Mouse (Mus musculus): ENCODE measurements around the gene Tnfaip8l2. TPM values are rescaled to one million over a fixed set of nuclear protein-coding genes. Genes with fewer than 3 reads are reported as not detected.

Tnfaip8l2 gene
- total RNA-seq (2021) = 1 to 10 TPM; 2.3 to 3.0 TPM
- long read RNA-seq, experiment 1, partial matches to known transcripts = 0 of 2 reads
- long read RNA-seq, experiment 1, other reads (novel, unspliced or antisense) = 2 of 2 reads
- long read RNA-seq, experiment 2, partial matches to known transcripts = 0 of 1 reads
- long read RNA-seq, experiment 2, other reads (novel, unspliced or antisense) = 0 of 1 reads

DNA sequence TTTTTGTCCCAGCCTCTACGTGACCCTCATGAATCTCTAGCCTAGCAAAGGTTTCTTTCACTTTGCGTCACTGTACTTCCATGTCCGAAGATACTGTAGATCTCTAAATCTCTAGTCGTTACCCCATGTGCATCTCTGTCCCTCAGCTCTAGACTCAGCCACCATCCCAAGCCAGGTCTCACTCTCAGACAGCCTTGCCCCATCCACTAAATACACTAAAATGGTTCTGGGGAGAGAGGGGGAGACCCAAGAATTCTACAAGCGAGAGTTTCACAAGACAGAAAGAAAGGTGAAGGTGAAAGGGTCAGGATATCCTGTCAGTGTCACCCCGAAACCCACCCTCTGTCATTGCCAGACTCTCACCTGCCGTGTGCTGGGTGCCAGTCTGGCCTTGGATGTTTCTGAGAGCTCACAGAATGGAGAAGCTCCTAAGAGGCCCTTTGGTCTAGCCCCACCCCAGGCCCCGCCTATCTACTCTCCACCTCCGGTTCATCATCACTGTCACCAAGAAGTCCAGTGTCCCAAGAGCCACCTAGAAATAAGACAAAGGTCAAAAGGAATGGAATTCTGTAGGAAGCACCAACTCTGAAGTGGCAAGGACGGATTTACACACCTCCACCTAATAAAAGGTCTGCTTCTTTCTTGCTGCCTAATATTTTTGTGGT, at the start of gene Tnfaip8l2:
TSS of gene Tnfaip8l2 (minus strand) at position 409 of the 665 bp plus-strand sequence.
- no peak for DNase-seq (ENCODE audit: low spot score in 2 of 2)

DNA sequence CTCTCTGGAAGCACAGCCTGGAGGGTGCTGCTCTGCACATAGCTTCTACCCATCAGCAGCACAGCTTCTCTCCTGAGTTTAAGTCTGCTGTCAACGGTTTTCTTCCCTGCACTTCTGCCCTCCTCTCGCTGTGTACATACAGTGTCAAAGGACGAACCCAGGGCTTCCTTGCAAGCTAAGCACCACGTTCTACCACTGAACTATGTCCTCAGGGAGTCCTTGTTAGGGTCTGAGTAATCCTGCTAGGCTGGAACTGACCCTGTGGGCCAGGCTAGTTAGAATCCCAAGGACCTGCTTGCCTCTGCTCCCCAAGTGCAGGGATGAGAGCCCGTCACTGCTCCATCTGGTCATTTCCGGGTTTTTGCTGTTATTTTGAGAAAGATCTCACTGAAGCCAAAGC, 44.7 kb upstream of the Tnfaip8l2 start:
- DNase-seq (ENCODE audit: low spot score in 2 of 2) = no peak

DNA sequence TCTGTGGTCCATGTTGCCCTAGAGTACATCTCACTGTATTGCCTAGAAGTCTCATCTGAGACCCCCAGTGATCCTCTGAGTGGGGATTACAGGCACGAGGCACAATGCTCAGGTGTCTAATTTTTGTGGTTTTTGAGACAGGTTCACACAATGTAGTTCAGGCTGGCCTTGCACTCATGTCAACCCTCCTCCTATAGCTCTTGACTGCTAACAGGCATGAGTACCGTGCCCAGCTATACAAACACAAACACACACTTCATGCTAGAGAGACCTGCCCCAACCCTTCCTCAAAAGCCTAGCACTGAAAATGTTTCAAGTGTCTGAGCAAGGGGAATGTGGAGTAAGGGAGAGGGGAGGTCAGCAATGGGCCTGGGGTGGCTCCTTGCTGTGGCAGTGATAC, 43.9 kb upstream of the Tnfaip8l2 start:
- DNase-seq (ENCODE audit: low spot score in 2 of 2) = no peak

DNA sequence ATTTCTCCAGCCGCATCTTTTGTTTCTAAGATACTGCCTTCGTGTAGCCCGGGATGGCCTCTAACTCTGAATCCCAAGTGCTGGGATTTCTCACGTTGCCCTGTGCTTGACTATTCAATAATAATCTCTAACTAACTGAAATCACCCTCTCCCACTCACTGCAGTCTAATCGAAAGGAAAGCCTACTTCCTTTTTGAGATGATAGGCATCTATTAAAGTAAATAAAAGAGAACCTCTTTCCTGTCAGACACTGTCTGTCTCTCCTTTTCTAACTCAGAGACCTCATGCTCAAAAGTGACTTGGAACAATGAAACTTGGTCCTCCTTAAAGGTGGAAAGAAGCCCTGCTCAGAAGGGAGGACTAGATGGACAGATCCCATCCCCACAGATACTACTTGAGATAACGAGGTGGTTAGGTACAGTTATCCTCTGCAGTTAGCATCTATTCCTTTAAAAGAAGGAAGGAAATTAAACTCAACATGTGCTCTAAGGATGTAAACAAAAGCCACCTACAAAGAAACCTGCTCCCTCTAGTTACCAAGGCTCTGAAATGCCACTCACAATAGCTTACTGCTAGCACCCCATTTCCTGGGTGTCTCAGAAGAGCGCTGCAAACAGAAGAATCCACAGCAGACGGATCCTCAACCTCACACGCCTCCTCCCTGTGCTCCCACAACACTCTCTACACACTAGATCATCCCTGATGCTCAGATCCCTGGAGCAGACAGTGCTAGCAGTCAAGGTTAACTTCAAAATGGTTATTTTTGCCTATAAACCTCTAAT, 42.8 kb upstream of the Tnfaip8l2 start:
- DNase-seq (ENCODE audit: low spot score in 2 of 2) = no peak

DNA sequence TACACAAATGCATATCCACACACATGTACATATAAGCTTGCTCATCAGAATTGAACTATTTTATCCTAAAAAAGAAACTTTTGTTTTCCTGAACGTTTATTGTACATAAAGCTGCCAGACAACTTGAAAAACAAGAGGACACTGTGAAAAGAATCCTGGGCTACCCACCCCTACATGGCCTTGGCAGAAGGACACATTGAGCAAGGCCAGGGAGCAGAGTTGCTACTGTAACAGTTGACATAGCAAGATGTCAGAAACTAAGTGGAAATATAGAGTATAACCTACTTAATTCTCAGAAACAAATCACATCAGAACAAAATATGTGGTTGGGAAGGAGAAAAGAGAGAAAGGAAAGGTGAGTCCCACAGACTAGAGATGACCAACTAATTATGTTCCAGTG, 39.7 kb upstream of the Tnfaip8l2 start:
- DNase-seq (ENCODE audit: low spot score in 2 of 2) = no peak

DNA sequence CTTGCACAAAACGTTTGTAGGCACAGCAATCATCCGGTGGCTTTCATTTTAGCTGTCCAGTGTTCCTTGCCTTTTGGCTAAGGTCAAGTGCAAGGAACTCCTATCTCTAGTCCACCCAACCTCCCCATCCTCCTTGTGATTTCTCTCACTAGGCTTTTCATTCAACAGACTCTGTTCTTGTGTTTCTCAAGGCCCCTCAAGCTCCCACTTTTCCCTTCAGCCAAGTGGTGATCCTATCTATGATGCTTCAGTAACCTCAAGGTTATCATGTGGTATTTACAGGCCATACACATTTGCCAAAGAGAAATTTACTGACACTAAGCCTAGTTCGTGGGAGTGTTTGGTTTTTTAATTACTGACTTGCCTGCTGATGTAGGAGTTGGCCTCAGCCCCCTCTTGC, 37.7 kb upstream of the Tnfaip8l2 start:
- DNase-seq (ENCODE audit: low spot score in 2 of 2) = no peak

DNA sequence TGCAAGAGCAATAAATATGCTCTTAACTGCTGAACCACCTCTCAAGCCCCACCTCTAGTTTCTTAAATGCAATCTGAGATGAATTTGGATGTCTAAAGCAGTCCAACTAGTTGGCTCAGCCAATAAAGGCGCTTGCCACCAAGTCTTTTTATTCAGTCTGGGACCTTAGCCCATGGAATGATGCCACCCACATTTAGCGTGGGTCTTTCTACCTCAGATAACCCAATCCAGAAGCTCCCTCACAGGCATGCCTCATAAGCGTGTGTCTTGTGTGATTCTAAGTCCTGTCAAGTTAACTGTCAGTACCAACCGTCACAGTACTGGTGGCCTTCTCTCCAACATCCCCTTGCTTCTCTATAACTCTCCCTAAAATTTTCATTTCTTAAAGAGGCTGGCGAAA, 36.8 kb upstream of the Tnfaip8l2 start:
- no peak for DNase-seq (ENCODE audit: low spot score in 2 of 2)

DNA sequence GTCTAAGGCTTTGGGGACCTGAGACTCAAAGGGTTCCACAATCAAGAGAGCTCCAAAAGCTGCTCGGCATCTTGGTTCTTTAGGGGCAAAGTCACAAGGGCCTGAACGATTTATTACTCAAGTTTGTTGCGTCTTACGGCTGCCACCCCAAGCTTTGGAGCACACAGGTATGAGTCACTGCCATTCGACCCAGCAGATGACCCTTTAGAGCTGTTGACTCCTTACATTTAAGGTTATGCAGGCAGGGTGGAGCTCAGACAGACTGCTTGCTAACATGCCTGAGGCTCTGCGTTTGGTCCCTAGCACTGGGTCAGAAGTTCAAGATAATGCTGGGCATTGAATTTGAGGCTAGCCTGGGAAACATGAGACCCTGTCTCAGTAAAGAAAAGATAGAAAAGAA, 35.4 kb upstream of the Tnfaip8l2 start:
- no peak for DNase-seq (ENCODE audit: low spot score in 2 of 2)

DNA sequence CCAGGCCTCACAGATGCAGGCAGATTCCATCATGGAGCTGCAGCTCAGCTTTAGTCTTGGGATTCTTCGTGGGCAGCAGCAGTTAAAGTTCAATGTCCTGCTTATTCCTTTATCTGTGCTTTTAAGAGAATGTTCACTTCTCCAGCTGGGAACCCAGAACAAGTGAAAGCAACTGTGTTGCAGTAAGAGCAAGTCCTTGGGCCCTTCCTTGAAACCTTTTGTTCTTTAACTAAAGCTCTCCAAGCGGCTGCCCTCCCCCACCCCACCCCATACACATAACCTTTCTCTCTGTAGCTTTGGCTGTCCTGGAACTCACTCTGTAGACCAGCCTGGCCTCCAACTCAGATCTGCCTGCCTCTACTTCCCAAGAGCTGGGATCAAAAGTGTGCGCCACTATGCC, 34.3 kb upstream of the Tnfaip8l2 start:
- no peak for DNase-seq (ENCODE audit: low spot score in 2 of 2)

DNA sequence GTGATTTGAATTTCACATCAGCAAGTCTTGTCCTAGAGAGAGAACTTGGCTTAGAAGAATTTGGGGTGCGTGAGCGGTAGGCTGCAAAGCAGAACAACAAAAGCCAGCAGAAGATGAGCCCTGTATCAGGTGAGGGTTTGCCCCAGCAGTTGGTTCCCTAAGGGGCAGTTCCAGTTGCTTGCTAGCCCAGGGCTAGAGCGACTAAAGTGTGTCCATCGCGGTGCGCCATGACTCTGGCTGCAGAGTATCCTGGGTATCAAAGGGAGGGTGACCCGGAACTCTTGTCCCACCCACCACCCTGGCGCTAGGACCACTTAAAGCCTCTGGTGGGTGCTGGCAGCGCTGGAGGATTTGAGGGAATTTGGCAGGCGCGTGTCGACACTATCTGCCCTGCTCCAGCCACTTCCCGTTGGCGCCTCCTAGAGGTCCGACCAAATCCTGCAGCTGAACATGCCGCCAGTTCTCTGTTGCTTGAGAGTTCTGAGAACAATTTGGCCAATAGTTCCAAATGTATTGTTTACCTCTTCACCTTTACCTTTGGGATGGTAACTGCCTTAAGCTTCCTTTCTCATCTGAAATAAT, 31.9 kb upstream of the Tnfaip8l2 start:
- DNase-seq (ENCODE audit: low spot score in 2 of 2) = peak; percentile 75 to 81

DNA sequence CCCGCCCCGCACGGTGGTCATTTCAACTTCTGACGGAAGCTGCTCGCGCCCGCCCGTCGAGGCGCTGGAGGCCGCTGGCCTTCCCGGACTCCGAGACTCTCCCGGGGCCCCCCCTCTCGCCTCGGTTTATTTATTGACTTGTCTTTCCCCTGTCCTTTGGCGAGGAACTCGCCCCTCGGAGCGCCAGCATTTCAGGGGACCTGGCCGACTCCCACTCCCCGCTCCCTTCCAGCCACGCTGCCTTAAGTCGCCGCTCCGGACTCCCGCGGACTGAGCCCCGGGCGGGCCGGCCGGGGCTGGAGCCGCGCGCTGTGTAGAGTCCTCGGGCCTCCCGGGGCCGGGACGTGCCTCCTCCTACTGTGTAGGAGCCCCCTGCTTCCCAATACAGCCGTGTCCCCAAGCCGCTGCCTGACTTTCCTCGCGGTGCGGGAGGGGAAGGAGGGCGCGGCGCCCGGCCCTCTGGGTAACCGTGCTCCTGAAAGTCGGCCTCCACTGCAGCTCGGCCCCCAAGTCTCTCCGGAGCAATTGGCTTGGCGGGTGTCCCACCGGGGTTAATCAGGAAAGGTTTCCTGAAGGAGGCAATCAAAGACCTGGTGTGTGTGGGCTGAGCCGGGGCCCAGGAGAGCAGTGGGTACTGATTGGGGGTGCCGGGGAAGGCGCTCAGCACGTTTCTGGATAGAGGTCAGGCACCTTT, 31.2 kb upstream of the Tnfaip8l2 start:
- peak in 1 of 2 experiments; percentile 36 for DNase-seq (ENCODE audit: low spot score in 2 of 2)

DNA sequence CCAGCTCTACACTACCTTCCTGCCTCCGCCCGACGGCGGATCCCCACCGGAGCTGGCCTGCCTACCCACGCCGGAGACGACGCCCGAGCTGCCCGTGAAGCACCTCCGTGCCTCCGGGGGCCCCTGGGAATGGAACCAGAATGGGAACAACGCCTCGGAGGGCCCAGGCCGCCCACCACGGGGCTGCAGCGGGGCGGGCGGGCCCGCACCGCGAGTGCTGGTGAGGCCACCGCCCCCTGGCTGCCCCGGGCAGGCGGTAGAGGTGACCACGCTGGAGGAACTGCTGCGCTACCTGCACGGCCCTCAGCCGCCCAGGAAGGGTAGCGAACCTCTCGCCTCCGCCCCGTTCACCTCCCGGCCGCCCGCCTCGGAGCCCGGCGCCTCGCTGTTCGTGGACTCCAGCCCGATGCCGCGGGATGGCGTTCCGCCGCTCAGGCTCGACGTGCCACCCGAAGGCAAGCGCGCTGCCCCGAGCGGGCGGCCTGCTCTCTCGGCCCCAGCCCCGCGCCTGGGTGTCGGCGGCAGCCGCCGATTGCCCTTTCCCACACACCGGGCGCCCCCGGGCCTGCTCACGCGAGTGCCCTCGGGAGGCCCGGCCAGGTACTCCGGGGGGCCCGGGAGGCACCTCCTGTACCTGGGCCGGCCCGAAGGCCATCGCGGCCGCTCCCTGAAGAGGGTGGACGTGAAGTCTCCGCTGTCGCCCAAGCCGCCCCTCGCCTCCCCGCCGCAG, 30.5 kb upstream of the Tnfaip8l2 start:
- DNase-seq (ENCODE audit: low spot score in 2 of 2) = no peak

DNA sequence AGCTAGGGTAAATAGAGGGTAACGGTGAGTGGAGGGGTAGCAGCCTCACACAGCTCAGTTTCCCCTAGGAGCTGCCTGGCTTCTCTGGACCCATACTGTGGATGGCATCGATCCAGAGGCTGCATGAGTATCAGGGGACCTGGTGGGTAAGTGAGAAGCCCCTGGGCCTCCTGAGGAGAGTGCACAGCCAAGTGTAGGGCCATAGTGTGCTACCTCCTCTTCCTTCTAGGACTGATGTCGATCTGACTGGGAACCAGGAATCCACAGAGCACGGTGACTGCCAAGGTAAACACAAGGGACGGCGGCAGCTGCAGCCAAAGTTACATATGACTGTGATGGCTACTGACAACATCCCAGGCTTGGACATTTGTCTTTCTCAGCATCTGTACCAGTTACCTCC, 28.9 kb upstream of the Tnfaip8l2 start:
- DNase-seq (ENCODE audit: low spot score in 2 of 2) = no peak

DNA sequence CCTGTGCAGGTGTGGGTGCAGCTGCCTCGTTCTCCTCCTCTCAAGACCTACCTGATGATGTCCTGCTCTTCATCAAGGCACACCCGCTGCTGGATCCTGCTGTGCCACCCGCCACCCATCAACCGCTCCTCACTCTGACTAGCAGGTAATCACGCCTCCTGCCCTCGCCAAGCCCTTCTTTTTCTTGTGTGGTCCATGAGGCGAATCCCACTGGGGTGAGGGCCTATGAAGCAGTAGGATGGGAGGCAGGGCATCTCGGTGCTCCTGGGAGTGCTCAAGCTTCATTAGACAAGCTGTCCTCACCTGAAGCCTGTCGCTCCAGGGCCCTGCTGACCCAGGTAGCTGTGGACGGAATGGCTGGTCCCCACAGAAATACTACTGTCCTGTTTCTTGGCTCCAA, 27.8 kb upstream of the Tnfaip8l2 start:
- DNase-seq (ENCODE audit: low spot score in 2 of 2) = no peak

DNA sequence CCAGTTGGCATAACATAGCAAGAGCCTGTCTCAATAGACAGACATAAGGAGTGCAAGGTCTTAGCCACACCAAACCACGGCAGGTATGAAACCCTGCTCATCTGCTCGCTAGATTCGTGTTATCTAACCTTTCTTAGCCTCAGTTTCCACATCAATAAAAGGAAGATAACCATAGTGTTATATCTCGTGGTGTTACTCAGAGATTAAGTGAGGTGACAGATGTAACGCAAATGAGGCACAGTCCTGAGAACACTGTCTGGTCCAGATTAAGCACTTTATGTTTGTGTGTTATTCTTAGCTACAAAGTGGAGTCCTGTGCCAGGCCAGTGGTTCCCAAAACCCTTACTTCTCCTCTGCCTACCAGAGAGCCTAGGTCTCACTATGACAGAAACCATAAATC, 22.7 kb upstream of the Tnfaip8l2 start:
- DNase-seq (ENCODE audit: low spot score in 2 of 2) = no peak

DNA sequence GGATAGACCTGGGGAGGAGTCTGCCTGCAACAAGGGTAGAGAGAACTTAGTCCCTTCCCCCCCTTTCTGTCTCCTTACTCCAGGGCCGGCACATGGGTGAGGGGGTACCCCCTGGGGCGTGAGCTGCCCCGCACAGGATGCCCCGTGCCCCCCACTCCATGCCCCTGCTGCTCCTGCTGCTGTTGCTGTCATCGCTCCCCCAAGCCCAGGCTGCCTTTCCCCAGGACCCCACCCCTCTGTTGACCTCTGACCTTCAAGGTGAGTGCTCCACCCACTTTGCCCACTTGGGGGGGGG, 22.0 kb upstream of the Tnfaip8l2 start:
- DNase-seq (ENCODE audit: low spot score in 2 of 2) = no peak

DNA sequence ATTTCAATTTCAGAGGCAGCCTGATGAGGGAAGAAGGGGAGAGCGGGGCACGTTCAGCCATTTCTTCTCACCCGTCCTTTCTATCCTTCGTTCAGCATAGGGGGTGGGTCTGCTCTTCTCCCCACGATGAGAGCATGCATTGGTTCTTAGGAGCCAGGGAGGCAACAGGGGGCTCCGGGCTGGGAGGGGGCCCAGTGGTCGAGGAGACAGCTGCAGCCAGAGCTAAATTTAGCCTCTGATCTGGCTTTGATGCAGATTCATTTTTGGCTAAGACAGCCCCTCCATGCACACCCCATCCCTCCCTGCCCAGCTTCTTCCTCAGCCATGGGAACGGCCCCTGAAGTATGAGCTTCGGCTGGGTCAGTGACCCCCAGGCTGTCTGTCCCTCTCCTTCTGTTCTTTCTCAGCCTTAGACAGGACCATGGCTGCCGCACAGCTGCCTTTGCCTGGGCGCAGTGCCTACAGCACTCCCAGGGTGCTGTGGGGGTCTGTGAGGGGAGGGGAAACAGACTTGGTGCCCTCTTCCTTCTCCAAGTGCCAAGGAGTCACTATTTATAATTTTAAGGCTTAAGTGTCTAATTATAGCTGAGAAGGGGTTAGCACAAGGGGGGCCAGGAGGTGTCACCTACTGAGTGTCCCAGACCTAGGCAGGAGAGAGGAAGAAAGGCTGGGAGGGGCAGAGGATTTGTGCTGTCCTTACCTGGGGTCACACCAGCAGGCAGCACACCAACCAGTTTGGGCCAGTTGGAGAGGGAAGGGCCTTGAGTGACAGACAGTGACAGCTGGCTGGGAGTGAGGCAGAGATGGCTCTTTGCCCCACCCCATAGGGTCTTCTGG, 21.5 kb upstream of the Tnfaip8l2 start:
- DNase-seq (ENCODE audit: low spot score in 2 of 2) = no peak

DNA sequence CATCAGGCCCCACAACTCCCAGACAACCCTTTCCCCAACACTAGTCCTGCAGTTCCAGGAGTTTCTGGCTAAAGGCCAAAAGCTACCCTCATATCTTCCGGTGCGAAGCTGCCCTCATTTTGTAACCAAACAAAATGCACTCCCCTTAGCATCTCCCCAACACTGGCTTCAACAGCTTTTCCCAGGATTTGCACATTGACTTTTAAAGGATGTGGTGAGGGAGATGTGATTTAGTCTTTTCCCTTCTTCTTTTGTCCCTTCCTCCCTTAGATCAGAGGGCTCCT, 20.1 kb upstream of the Tnfaip8l2 start:
- no peak for DNase-seq (ENCODE audit: low spot score in 2 of 2)

DNA sequence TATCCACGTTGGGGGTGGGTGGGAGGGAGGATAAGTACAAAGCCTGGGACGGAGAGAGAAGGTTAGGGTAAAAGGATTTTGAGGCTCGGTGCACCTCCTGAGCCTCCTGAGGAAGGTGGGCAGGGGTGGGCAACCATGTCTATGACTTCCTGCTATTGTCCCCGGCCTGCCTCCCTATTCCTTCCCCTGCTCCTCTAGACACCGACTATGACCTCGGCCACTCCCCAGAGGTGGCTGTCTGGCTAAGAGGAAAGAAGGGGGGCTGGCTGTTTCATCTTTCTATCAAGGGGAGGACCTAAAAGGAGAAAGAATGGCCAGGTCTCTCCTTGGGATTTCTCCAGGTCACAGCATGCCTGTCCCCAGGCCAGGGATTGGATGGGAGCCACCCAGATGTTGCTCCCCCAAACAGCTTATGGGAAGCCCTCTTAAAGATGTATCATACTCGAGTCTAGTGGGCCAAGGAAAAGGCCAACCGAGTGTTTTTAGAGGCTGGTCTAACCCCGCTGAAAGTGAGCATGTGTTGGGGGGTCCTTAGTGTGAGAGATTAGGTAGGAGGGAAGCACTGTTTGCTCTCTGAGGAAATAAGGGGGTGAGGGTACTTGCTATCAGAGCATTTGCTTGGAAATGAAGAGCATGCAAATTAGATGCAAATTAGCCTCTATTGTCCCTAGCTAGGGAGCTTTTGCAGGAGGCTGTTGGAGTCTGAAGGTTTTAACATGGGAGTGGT, 19.6 kb upstream of the Tnfaip8l2 start:
- no peak for DNase-seq (ENCODE audit: low spot score in 2 of 2)
